Mouse (Mus musculus) midbrain, embryonic 13.5 days (tissue): ENCODE measurements around the gene Mybl2. TPM values are rescaled to one million over a fixed set of nuclear protein-coding genes. Genes with fewer than 3 reads are reported as not detected.

Experiments used
- ATAC-seq: fragments of 200-750 bp; cut with Nextera tagmentation; 2 replicates; pipeline ENCODE4 v1.8.0; 2017; ENCODE audit warnings: mild to moderate bottlenecking, moderate TSS enrichment, moderate library complexity
- H3K27ac ChIP-seq: fragments of 300-500 bp; sonication (generic); 2 replicates; pipeline ENCODE4 v1.5.1; 2015; ENCODE audit warnings: inconsistent platforms, mild to moderate bottlenecking, moderate library complexity
- H3K27me3 ChIP-seq: fragments of 300-500 bp; sonication (generic); 2 replicates; pipeline ENCODE4 v1.6.1; 2015; ENCODE audit warnings: mild to moderate bottlenecking, inconsistent platforms
- H3K36me3 ChIP-seq: fragments of 300-500 bp; sonication (generic); 2 replicates; pipeline ENCODE4 v1.6.1; 2015; ENCODE audit warnings: mild to moderate bottlenecking, inconsistent platforms
- H3K4me1 ChIP-seq: fragments of 300-500 bp; sonication (generic); replicated peaks from 2 replicates; pipeline ENCODE4 v1.6.1; 2015; ENCODE audit warnings: inconsistent platforms
- H3K4me2 ChIP-seq: fragments of 300-500 bp; sonication (generic); replicated peaks from 2 replicates; pipeline ENCODE4 v1.6.1; 2015; ENCODE audit warnings: moderate library complexity, mild to moderate bottlenecking, inconsistent platforms
- H3K4me3 ChIP-seq: fragments of 300-500 bp; sonication (generic); replicated peaks from 2 replicates; pipeline ENCODE4 v1.5.1; 2015; ENCODE audit warnings: mild to moderate bottlenecking, inconsistent platforms
- H3K9ac ChIP-seq: fragments of 300-500 bp; sonication (generic); replicated peaks from 2 replicates; pipeline ENCODE4 v1.6.1; 2015; ENCODE audit warnings: mild to moderate bottlenecking, inconsistent platforms
- H3K9me3 ChIP-seq: fragments of 300-500 bp; sonication (generic); 2 replicates; pipeline ENCODE4 v1.6.1; 2016; ENCODE audit warnings: mild to moderate bottlenecking, inconsistent platforms
- WGBS: fragments of 180-500 bp; shearing (Covaris S2); methylation state at CpG from one replicate; pipeline ENCODE4 v1.1.7; 2015; 5-methylcytosine and 5-hydroxymethylcytosine counted together
- polyA plus RNA-seq: library from polyadenylated mRNA; unstranded; fragments of >200 nt; fragmentation: Nextera tagmentation; extraction: Ambion mirVana; gene quantifications from 2 replicates; pipeline ENCODE4 v1.2.1, GENCODE M21; 2015

Mybl2 gene
- polyA plus RNA-seq, 1 experiment from 2014 or later = 10.8 TPM

GRCm38 (mm10) chr2:163074006-163074405 is 19.5 kb downstream of the Mybl2 start:
- no peaks in the 10 kb centered on the region for H3K27me3 ChIP-seq
- no peak overlapping the region for H3K9ac ChIP-seq
- no peaks in the 10 kb centered on the region for H3K9me3 ChIP-seq
- no peak for ATAC-seq
- no peak overlapping the region for H3K27ac ChIP-seq
- 80% methylated on average over 7 of the region's 7 CpGs for WGBS
- no peaks in the 10 kb centered on the region for H3K4me1 ChIP-seq
- no peak overlapping the region for H3K4me3 ChIP-seq
- H3K4me2 ChIP-seq = no peak overlapping the region
- peaks cover 19% of the 10 kb centered on the region for H3K36me3 ChIP-seq

- H3K27ac ChIP-seq = no peak overlapping the region
- H3K9ac ChIP-seq = no peak overlapping the region
- H3K4me1 ChIP-seq = no peaks in the 10 kb centered on the region
- H3K9me3 ChIP-seq = no peaks in the 10 kb centered on the region
- no peak overlapping the region for H3K4me2 ChIP-seq
- 93% methylated on average over 12 of the region's 12 CpGs for WGBS
- H3K4me3 ChIP-seq = no peak overlapping the region
- no peaks in the 10 kb centered on the region for H3K27me3 ChIP-seq
- H3K36me3 ChIP-seq = peaks cover 24% of the 10 kb centered on the region
- no peak for ATAC-seq
Observed at GRCm38 (mm10) chr2:163074808-163075207, 20.3 kb downstream of the Mybl2 start.

DNA sequence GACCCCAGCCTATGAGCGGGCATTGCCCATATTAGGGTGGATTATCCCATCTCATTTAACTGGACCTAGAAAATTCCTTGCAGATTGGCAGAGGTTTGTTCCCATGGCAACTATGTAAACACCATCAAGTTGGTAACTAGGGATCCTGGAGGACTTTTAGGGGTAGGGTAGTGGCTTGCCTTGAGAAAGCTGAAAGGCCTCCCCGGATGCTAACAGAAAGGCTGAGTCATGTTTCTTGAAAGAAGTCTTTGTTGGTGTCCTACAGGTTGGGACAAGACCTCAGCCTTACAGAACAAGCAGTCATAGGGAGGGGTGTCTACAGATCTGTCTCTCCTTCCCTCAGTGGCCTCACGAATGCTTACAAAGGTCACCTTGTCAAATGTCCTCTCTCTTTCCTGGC is 20.7 kb downstream of the Mybl2 start:
- Histone ChIP-seq H3K4me2 (no peak overlapping the region), H3K4me1 (no peaks in the 10 kb centered on the region), H3K27ac (no peak overlapping the region), H3K27me3 (no peaks in the 10 kb centered on the region), H3K36me3 (peaks cover 25% of the 10 kb centered on the region), H3K9ac (no peak overlapping the region), H3K9me3 (no peaks in the 10 kb centered on the region), H3K4me3 (no peak overlapping the region)
- no peak for ATAC-seq
- WGBS = 69% methylated on average over 3 of the region's 3 CpGs

DNA sequence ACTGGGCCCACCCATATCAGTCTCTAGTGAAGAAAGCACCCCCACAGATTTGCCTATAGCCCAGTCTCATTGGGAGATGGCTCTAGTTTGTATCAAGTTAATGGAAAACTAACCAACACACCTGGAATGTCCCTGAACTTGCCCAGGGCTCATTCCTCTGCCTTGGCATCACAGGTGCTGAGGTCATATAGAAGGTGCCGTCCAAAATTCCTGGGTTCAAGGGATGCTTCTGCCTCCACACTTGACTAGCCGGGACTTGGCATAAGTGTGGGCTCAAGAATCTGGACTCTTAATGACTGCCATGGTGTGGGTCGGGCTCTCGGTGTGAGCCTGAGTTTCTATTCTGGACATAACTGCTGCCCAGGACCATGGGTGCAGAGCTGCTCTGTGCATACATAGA is 24.6 kb downstream of the Mybl2 start:
- H3K4me1 ChIP-seq = no peaks in the 10 kb centered on the region
- no peaks in the 10 kb centered on the region for H3K9me3 ChIP-seq
- H3K4me3 ChIP-seq = no peak overlapping the region
- WGBS = 95% methylated on average over 4 of the region's 4 CpGs
- no peak for ATAC-seq
- no peak overlapping the region for H3K4me2 ChIP-seq
- H3K27ac ChIP-seq = no peak overlapping the region
- no peak overlapping the region for H3K9ac ChIP-seq
- no peaks in the 10 kb centered on the region for H3K27me3 ChIP-seq
- peaks cover 18% of the 10 kb centered on the region; the same call in 1 of the 2 replicates for H3K36me3 ChIP-seq

DNA sequence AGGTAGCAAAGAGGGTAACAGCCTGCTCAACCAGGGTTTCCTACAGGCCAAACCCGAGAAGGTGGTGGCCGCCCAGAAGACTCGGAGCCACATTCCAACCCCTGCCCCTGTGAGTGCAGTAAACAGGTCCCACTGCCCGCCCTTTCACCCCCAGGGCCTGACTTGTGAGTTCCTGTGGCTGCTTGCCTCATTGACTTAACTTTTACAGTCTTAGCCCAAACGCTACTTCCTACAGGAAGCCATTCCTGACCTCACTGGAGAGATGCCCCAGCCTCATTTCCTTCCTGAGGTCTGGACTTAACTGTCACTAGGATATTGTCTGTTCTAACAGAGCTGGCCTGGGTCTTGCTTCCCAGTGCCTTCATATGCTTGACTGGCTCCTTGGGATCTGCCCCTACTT is 28.1 kb downstream of the Mybl2 start:
- no peaks in the 10 kb centered on the region for H3K27me3 ChIP-seq
- no peaks in the 10 kb centered on the region for H3K9me3 ChIP-seq
- no peak overlapping the region for H3K4me3 ChIP-seq
- peaks cover 5% of the 10 kb centered on the region; the same call in 1 of the 2 replicates for H3K36me3 ChIP-seq
- 97% methylated on average over 5 of the region's 5 CpGs for WGBS
- H3K4me2 ChIP-seq = no peak overlapping the region
- no peak overlapping the region for H3K27ac ChIP-seq
- H3K9ac ChIP-seq = no peak overlapping the region
- no peak for ATAC-seq
- no peaks in the 10 kb centered on the region for H3K4me1 ChIP-seq

DNA sequence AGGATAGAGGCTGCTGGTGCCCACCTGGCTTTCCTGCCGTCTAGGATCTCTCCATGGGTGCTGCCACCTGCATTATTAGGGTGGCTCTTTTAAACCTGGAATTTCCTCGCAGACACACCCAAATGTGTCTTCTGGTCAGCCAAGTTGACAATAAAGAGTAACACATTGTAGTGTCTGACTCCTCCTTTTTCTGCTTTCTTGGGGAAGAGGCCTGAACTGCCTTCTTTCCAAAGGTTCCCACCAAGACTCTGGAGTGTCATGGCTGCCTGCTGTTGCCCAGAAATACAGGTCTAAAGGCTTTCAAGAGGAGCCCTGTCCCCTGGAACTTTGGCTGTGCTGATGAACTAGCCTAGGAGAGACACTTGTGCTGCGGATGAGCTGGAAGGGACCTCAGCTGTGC is 30.0 kb downstream of the Mybl2 start:
- Histone ChIP-seq H3K9me3 (no peaks in the 10 kb centered on the region; the same call in 1 of the 2 replicates), H3K9ac (no peak overlapping the region), H3K36me3 (peaks cover 4% of the 10 kb centered on the region; the same call in 1 of the 2 replicates), H3K4me2 (no peak overlapping the region), H3K27me3 (no peaks in the 10 kb centered on the region), H3K27ac (no peak overlapping the region), H3K4me3 (no peak overlapping the region), H3K4me1 (no peaks in the 10 kb centered on the region)
- ATAC-seq = no peak
- WGBS = 94% methylated on average over 3 of the region's 3 CpGs

GRCm38 (mm10) chr2:163085047-163085446 is 30.6 kb downstream of the Mybl2 start:
- Histone ChIP-seq H3K9me3 (peaks cover under 1% of the 10 kb centered on the region; the same call in 1 of the 2 replicates), H3K36me3 (no peaks in the 10 kb centered on the region), H3K27ac (no peak overlapping the region), H3K4me2 (no peak overlapping the region), H3K9ac (no peak overlapping the region), H3K4me3 (no peak overlapping the region), H3K27me3 (no peaks in the 10 kb centered on the region), H3K4me1 (no peaks in the 10 kb centered on the region)
- ATAC-seq = no peak
- WGBS = 89% methylated on average over 6 of the region's 6 CpGs

GRCm38 (mm10) chr2:163086561-163086960 is 32.1 kb downstream of the Mybl2 start:
- ATAC-seq = no peak
- peaks cover 4% of the 10 kb centered on the region; the same call in 1 of the 2 replicates for H3K9me3 ChIP-seq
- H3K27me3 ChIP-seq = no peaks in the 10 kb centered on the region
- no peak overlapping the region for H3K9ac ChIP-seq
- H3K4me2 ChIP-seq = no peak overlapping the region
- no peak overlapping the region for H3K4me3 ChIP-seq
- H3K36me3 ChIP-seq = no peaks in the 10 kb centered on the region
- no peaks in the 10 kb centered on the region for H3K4me1 ChIP-seq
- no peak overlapping the region for H3K27ac ChIP-seq
- 89% methylated on average over 8 of the region's 8 CpGs for WGBS

GRCm38 (mm10) chr2:163087728-163088127 is 33.2 kb downstream of the Mybl2 start, which contains the start of gene Gtsf1l:
Gene Gtsf1l, minus strand, starts transcription at chr2:163087855.
- no peaks in the 10 kb centered on the region for H3K36me3 ChIP-seq
- H3K4me3 ChIP-seq = no peak within 1 kb of the TSS
- no peak for ATAC-seq
- H3K9ac ChIP-seq = no peak within 1 kb of the TSS
- H3K9me3 ChIP-seq = peaks cover 4% of the 10 kb centered on the region; the same call in 1 of the 2 replicates
- H3K27me3 ChIP-seq = no peaks in the 10 kb centered on the region
- H3K4me1 ChIP-seq = no peaks in the 10 kb centered on the region
- no peak within 1 kb of the TSS for H3K4me2 ChIP-seq
- WGBS = 91% methylated on average over 9 of the region's 9 CpGs
- no peak within 1 kb of the TSS for H3K27ac ChIP-seq

DNA sequence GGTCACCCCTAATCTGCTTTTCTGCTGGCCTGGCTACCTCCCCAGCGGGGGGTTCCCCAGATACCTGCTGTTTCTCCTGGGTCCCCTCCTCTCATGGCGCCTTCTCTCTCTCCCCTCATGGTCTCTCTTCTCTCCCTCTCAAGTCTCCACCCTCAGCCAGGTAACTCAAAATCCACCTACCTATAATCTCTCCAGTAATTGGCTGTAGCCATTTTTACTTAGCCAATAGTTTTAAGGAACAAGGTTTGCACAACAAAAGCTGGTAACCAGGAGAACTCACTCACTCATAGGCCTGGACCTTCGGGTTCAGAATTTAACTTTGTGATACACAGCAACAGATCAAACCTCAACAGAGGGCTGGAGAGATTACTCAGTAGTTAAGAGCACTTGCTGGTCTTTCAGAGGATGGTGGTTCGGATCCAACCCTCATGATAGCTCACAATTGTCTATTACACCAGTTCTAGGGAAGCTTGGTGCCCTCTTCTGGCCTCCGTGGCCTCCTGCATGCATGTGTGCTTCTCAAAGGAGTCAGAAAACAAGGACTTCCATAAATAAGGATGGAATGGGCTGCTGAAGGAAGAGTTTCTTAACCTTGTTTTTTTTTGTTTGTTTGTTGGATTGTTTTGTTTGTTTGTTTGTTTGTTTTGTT is 35.1 kb downstream of the Mybl2 start:
- peaks cover 4% of the 10 kb centered on the region; the same call in 1 of the 2 replicates for H3K9me3 ChIP-seq
- H3K27me3 ChIP-seq = no peaks in the 10 kb centered on the region
- 76% methylated on average over 5 of the region's 5 CpGs for WGBS
- H3K27ac ChIP-seq = no peak overlapping the region
- no peaks in the 10 kb centered on the region for H3K4me1 ChIP-seq
- no peak for ATAC-seq
- no peak overlapping the region for H3K9ac ChIP-seq
- H3K36me3 ChIP-seq = no peaks in the 10 kb centered on the region
- H3K4me3 ChIP-seq = no peak overlapping the region
- H3K4me2 ChIP-seq = no peak overlapping the region

DNA sequence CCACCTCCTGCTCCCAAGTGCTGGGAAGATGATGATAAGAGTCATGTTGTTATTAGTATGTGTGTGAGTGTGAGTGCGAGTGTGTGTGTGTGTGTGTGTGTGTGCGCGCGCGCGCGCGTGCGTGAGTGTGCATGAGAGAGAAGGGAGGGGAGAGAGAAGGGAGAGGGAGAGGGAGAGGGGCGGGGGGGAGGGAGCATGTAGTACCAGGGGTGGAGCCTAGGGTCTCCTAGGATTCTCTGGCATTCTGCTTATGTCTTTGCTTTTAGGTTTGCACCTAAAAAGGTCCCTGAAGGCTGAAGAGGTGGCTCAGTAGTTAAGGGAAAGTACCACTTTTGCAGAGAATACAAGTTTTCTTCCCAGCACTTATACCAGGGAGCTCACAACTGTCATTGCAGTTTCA is 40.4 kb downstream of the Mybl2 start:
- Histone ChIP-seq H3K9ac (no peak overlapping the region), H3K4me2 (no peak overlapping the region), H3K9me3 (peaks cover 4% of the 10 kb centered on the region; the same call in 1 of the 2 replicates), H3K27me3 (no peaks in the 10 kb centered on the region), H3K36me3 (no peaks in the 10 kb centered on the region), H3K27ac (no peak overlapping the region), H3K4me3 (no peak overlapping the region), H3K4me1 (peaks cover 7% of the 10 kb centered on the region; the same call in 1 of the 2 replicates)
- WGBS = 92% methylated on average over 10 of the region's 10 CpGs
- ATAC-seq = no peak

DNA sequence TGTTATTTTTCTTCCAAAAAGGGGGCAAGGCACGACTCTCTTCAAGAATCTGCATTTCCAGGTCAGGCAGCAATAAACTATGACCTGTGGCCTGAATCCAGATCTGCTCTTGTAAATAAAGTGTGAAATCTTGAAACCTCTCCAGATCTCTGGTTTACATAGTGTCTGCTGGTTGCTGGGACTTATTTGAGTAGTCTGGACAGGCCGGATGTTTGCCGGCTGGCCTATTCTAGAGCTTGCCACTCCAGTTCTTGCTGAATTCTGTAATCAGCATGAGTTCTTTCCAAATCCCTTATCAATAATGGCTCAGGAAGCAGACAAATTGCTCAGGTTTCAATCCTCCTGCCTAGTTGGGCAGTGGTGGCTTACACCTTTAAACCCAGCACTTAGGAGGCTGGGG is 41.3 kb downstream of the Mybl2 start:
- Histone ChIP-seq H3K4me3 (no peak overlapping the region), H3K27me3 (no peaks in the 10 kb centered on the region), H3K4me2 (no peak overlapping the region), H3K27ac (no peak overlapping the region), H3K36me3 (no peaks in the 10 kb centered on the region), H3K9me3 (no peaks in the 10 kb centered on the region), H3K4me1 (peaks cover 9% of the 10 kb centered on the region; the same call in 1 of the 2 replicates), H3K9ac (no peak overlapping the region)
- no peak for ATAC-seq
- WGBS = 63% methylated on average over 3 of the region's 3 CpGs

GRCm38 (mm10) chr2:163099919-163100318 is 45.4 kb downstream of the Mybl2 start:
- WGBS = 59% methylated on average over 8 of the region's 8 CpGs
- Histone ChIP-seq H3K27me3 (no peaks in the 10 kb centered on the region), H3K9ac (no peak overlapping the region), H3K36me3 (no peaks in the 10 kb centered on the region), H3K4me2 (no peak overlapping the region), H3K27ac (no peak overlapping the region), H3K9me3 (no peaks in the 10 kb centered on the region), H3K4me3 (no peak overlapping the region), H3K4me1 (peaks cover 28% of the 10 kb centered on the region)
- ATAC-seq = no peak
